Mouse (Mus musculus) ES-Bruce4 (cell line): ENCODE results near the gene Usp42.

Experiments
- CTCF ChIP-seq: IDR thresholded peaks from one replicate; pipeline ENCODE4 v1.8.1; 2011; ENCODE audit warnings: low read depth, low read length
- POLR2A ChIP-seq: IDR thresholded peaks from one replicate; pipeline ENCODE4 v1.8.1; 2011; ENCODE audit warnings: low read length; ENCODE audit not compliant: insufficient read depth

DNA sequence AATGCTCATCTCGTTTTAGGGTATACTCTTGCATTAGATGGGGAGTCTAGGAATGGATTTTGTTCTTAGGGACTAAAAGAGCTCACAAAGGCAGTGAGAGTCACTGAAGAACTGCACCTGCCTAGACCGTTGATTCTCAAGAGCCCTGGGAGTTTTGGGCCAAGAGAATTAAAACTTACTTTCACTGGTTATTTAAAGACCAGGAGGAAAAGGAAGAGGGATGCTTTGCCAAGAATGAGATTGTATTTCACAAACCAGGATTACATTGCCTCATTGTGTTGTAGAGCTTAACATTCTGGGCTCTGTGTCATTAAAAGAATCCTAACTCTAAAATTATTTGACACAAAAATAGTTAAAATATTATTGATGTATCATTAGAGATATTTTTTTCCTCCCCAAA, 66.5 kb downstream of the Usp42 start:
- TF ChIP-seq CTCF (no peak), POLR2A (no peak)
